Mouse (Mus musculus) CD4-positive, CD25-positive, alpha-beta regulatory T cell (primary cell): ENCODE measurements around the gene Zfp784. TPM values are rescaled to one million over a fixed set of nuclear protein-coding genes. Genes with fewer than 3 reads are reported as not detected.

Source experiments
- polyA plus RNA-seq: library from polyadenylated mRNA; unstranded; fragments of 100-300 nt; shearing (Covaris generic); gene quantifications from one replicate; pipeline ENCODE4 v1.2.1, GENCODE M21; 2017

Zfp784 gene
- polyA plus RNA-seq = 3.6 TPM

GRCm38 (mm10) chr7:5038109-5038732 is at the start of gene Zfp784:
Gene Zfp784, minus strand, starts transcription at chr7:5038446.

GRCm38 (mm10) chr7:5080010-5080751 is 41.9 kb upstream of the Zfp784 start, which contains the start of gene Epn1:
Gene Epn1, plus strand, starts transcription at chr7:5080235.

GRCm38 (mm10) chr7:5061774-5062359 is 23.6 kb upstream of the Zfp784 start, which contains the start of gene U2af2:
Gene U2af2, plus strand, starts transcription at chr7:5062143.

GRCm38 (mm10) chr7:5051193-5052192 is 13.2 kb upstream of the Zfp784 start, which contains the start of gene Zfp580:
Gene Zfp580, plus strand, starts transcription at chr7:5051538.

GRCm38 (mm10) chr7:5033818-5034217 is 4.4 kb downstream of the Zfp784 start, which contains the start of gene 4632433K11Rik:
Gene 4632433K11Rik, plus strand, starts transcription at chr7:5034118.

GRCm38 (mm10) chr7:5020000-5020681 is 18.1 kb downstream of the Zfp784 start, which contains the start of the genes Zfp865 and Ccdc106:
Gene Zfp865, plus strand, starts transcription at chr7:5020376.
Gene Ccdc106, plus strand, starts transcription at chr7:5020553.

GRCm38 (mm10) chr7:5015118-5016001 is 22.9 kb downstream of the Zfp784 start, which contains the start of gene Gm44973:
Gene Gm44973, plus strand, starts transcription at chr7:5015496.

GRCm38 (mm10) chr7:5014251-5015117 is 23.8 kb downstream of the Zfp784 start, which contains the start of the genes Zfp524 and Fiz1:
Gene Zfp524, plus strand, starts transcription at chr7:5014415.
Gene Fiz1, minus strand, starts transcription at chr7:5014697.

GRCm38 (mm10) chr7:4996003-4996895 is 42.0 kb downstream of the Zfp784 start, which contains the start of gene Zfp579:
Gene Zfp579, minus strand, starts transcription at chr7:4996158.

Other genes with a start within 250 kb of the Zfp784 start
- gene Tmem238, start 248.8 kb downstream of the Zfp784 start, polyA plus RNA-seq = 13.4 TPM
- 323 TPM for gene Rpl28, start 245.6 kb downstream of the Zfp784 start, polyA plus RNA-seq
- gene Ube2s, start 225.9 kb downstream of the Zfp784 start, polyA plus RNA-seq = 106 TPM
- gene Shisa7, start 193.8 kb downstream of the Zfp784 start, polyA plus RNA-seq = not detected
- gene Isoc2b, start 168.2 kb downstream of the Zfp784 start, polyA plus RNA-seq = 33.3 TPM
- gene Isoc2a, start 161.3 kb downstream of the Zfp784 start, polyA plus RNA-seq = 1.1 TPM
- not detected for gene Gm36210, start 131.9 kb downstream of the Zfp784 start, polyA plus RNA-seq
- gene Zfp628, start 123.2 kb downstream of the Zfp784 start, polyA plus RNA-seq = 2.6 TPM
- 0.79 TPM for gene Nat14, start 116.4 kb downstream of the Zfp784 start, polyA plus RNA-seq
- 0.17 TPM for gene Ssc5d, start 112.7 kb downstream of the Zfp784 start, polyA plus RNA-seq
- gene Sbk2, start 74.0 kb downstream of the Zfp784 start, polyA plus RNA-seq = 0.25 TPM
- gene Sbk3, start 67.3 kb downstream of the Zfp784 start, polyA plus RNA-seq = not detected
- 25.9 TPM for gene Zfp579, start 42.3 kb downstream of the Zfp784 start, polyA plus RNA-seq
- 26.5 TPM for gene Zfp524, start 24.0 kb downstream of the Zfp784 start, polyA plus RNA-seq
- gene Fiz1, start 23.7 kb downstream of the Zfp784 start, polyA plus RNA-seq = 46.1 TPM
- gene Gm44973, start 22.9 kb downstream of the Zfp784 start, polyA plus RNA-seq = 11.4 TPM
- 11.8 TPM for gene Zfp865, start 18.1 kb downstream of the Zfp784 start, polyA plus RNA-seq
- not detected for gene Ccdc106, start 17.9 kb downstream of the Zfp784 start, polyA plus RNA-seq
- not detected for gene 4632433K11Rik, start 4.3 kb downstream of the Zfp784 start, polyA plus RNA-seq
- gene Zfp580, start 13.1 kb upstream of the Zfp784 start, polyA plus RNA-seq = 7.4 TPM
- gene U2af2, start 23.7 kb upstream of the Zfp784 start, polyA plus RNA-seq = 113 TPM
- 35.8 TPM for gene Epn1, start 41.8 kb upstream of the Zfp784 start, polyA plus RNA-seq
- not detected for gene Rfpl4, start 78.5 kb upstream of the Zfp784 start, polyA plus RNA-seq
- 0.31 TPM for gene Rasl2-9, start 87.5 kb upstream of the Zfp784 start, polyA plus RNA-seq
- gene Vmn1r55, start 111.2 kb upstream of the Zfp784 start, polyA plus RNA-seq = 0.07 TPM
- gene Vmn1r56, start 158.3 kb upstream of the Zfp784 start, polyA plus RNA-seq = not detected
- not detected for gene Vmn1r57, start 180.0 kb upstream of the Zfp784 start, polyA plus RNA-seq